Mouse (Mus musculus) lung, adult 2 months (tissue): Measurements from ENCODE around the gene Emc4.

Source experiments
- CTCF ChIP-seq: fragments of 200-500 bp; IDR thresholded peaks from 2 replicates; pipeline ENCODE4 v1.5.1; 2011; ENCODE audit warnings: mild to moderate bottlenecking, low read length, control low read depth; ENCODE audit not compliant: insufficient read depth
- POLR2A ChIP-seq: fragments of 200-500 bp; IDR thresholded peaks from 2 replicates; pipeline ENCODE4 v1.6.1; 2011; ENCODE audit warnings: low read depth, mild to moderate bottlenecking, control low read depth, low read length, borderline replicate concordance; ENCODE audit errors: extremely low read depth

- no peak for TF ChIP-seq CTCF
- no peak for TF ChIP-seq POLR2A
Measured at GRCm38 (mm10) chr2:112332051-112332898, 35.6 kb downstream of the Emc4 start.
